Mouse (Mus musculus) olfactory bulb, adult 2 months (tissue): ENCODE measurements around the gene Psmd13.

Experiments used
- CTCF ChIP-seq: fragments of 200-500 bp; IDR thresholded peaks from 2 replicates; pipeline ENCODE4 v1.5.1; 2012; ENCODE audit warnings: low read depth, mild to moderate bottlenecking, low read length, moderate library complexity; ENCODE audit not compliant: insufficient read depth
- POLR2A ChIP-seq: fragments of 200-500 bp; IDR thresholded peaks from 2 replicates; pipeline ENCODE4 v1.6.1; 2012; ENCODE audit warnings: mild to moderate bottlenecking, low read depth, low read length, moderate library complexity; ENCODE audit not compliant: insufficient read depth

DNA sequence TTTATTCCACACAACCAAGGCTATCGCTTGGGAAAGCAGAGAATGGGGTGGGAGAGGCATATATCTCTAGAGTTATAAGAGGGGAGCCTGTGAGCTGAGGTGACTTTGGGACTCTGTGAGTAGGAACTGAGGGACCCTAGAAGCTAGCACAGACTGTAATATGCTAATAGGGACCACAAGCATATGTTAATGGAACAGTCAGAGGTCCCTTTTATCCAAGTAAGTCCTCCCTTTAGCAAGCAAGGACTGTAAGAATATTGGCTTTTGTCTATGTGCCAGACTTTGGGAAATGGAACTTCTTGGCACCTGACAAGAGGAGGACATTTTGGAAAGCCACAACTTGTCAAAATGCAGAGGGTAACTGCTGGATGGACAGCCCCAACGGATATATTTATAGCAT is 57.1 kb downstream of the Psmd13 start:
- TF ChIP-seq POLR2A (no peak), CTCF (no peak)
